Mouse (Mus musculus): ENCODE data around the gene Cdk16. TPM values are rescaled to one million over a fixed set of nuclear protein-coding genes. Genes with fewer than 3 reads are reported as not detected.

The Cdk16 gene
- polyA plus RNA-seq, 1 experiment from 2014 or later: 50.0 TPM

DNA sequence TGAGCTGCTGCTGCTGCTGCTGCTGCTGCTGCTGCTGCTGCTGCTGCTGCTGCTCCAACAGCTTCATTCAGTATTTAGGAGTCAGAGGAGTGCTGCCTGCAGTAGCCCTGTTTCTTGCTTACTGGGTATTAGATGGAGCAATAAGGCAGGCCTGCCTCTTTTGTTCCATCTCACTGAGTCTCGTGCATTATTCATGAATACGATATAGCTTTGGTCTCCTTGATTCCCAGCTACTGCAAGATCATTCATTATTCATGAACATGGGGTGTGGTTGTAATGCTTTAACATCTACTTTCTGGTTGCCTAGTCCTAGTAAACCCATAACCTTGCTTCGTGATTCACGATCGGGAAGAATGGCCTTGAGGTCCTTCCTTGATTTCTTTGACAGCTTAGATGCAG, 25.4 kb upstream of the Cdk16 start:
- no peak for ATAC-seq
- 28% methylated on average over 5 of the region's 5 CpGs for WGBS
- Histone ChIP-seq H3K36me3 (ENCODE audit: control insufficient read depth, insufficient read depth) (no peaks in the 10 kb centered on the region), H3K4me1 (replicated peaks; ENCODE audit: control insufficient read depth, insufficient read depth, low read length) (0 out of 2 replicates have a peak, but pooled peaks cover 2% of the 10 kb centered on the region), H3K9ac (ENCODE audit: low read depth, low read length) (no peak overlapping the region), H3K4me2 (replicated peaks; ENCODE audit: low read depth) (no peak overlapping the region), H3K27ac (ENCODE audit: low read depth, low read length) (no peak overlapping the region), H3K4me3 (ENCODE audit: low read depth, low read length) (no peak overlapping the region), H3K27me3 (replicated peaks; ENCODE audit: control insufficient read depth, insufficient read depth, low read length) (no peaks in the 10 kb centered on the region), H3K9me3 (ENCODE audit: control insufficient read depth) (no peaks in the 10 kb centered on the region)
- no peak for TF ChIP-seq CTCF (IDR thresholded peaks at IDR 0.05; ENCODE audit: low read depth)

DNA sequence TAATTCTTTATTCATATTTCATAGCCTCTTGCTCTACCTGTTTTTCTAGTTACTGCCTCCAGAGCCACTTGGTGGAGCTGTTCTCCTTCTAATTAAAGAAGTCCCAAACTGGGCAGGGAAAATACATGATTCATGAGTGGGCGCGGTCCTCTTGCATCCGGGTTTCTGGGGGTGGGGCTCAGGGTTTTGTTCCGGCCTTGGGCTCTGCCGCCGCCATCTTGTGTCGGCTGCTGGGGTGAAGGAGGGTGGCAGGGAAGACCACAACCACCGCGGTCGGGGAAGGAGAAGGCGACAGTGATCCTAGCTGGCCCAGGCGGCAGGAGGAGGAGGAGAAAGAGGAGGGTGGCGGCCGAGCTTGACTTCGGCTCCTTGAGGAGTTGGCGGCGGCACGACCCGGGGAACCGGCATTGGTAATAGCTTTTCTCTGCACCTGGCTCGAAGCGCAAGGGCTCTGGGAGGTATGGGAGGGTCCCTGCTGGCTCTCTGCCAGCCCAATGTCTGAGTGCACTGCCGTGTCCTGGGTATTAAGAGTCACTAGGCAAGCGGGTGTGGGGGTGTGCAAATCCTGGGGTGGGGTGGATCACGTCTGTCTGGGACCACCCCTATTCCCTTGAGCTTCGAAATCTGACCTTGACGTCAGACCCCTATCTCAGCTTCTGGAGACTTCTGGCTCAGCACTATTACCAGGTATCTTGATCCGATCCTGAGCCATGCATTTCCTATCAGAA, 24.9 kb upstream of the Cdk16 start:
- Histone ChIP-seq H3K9me3 (ENCODE audit: control insufficient read depth) (no peaks in the 10 kb centered on the region), H3K27ac (ENCODE audit: low read depth, low read length) (peak overlapping the region; percentile 71), H3K4me1 (replicated peaks; ENCODE audit: control insufficient read depth, insufficient read depth, low read length) (0 out of 2 replicates have a peak, but pooled peaks cover 2% of the 10 kb centered on the region), H3K9ac (ENCODE audit: low read depth, low read length) (peak overlapping the region; percentile 72), H3K4me2 (replicated peaks; ENCODE audit: low read depth) (peak overlapping the region; percentile 63), H3K4me3 (ENCODE audit: low read depth, low read length) (peak overlapping the region; percentile 60), H3K27me3 (replicated peaks; ENCODE audit: control insufficient read depth, insufficient read depth, low read length) (no peaks in the 10 kb centered on the region), H3K36me3 (ENCODE audit: control insufficient read depth, insufficient read depth) (0 out of 2 replicates have a peak, but pooled peaks cover 1% of the 10 kb centered on the region)
- ATAC-seq: peak; percentile 85
- TF ChIP-seq CTCF (IDR thresholded peaks at IDR 0.05; ENCODE audit: low read depth): peak; percentile 72
- WGBS: 20% methylated on average over 27 of the region's 28 CpGs

DNA sequence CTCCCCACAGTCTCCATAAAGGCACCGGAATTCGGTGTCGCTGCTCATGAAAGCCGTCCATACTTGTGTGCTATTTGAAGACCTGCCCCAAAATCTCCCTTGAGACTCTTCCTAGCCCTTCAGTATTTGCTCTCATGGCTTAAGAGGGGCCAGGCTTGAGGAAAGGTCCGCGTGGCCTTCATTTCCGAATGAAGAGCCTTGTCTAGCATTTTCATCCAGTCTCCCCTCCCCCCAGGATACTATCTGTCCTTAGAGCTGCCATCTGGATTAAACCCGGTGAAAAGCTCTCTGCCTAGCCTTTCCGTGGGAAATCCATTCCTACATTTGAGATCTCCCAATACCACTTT, 24.3 kb upstream of the Cdk16 start:
- peak; percentile 9; the same call in 1 of the 2 replicates for ATAC-seq
- Histone ChIP-seq H3K36me3 (ENCODE audit: control insufficient read depth, insufficient read depth) (peaks cover 7% of the 10 kb centered on the region), H3K27ac (ENCODE audit: low read depth, low read length) (peak overlapping the region; percentile 71; the same call in 1 of the 2 replicates), H3K4me1 (replicated peaks; ENCODE audit: control insufficient read depth, insufficient read depth, low read length) (0 out of 2 replicates have a peak, but pooled peaks cover 2% of the 10 kb centered on the region), H3K9ac (ENCODE audit: low read depth, low read length) (peak overlapping the region; percentile 72), H3K4me2 (replicated peaks; ENCODE audit: low read depth) (peak overlapping the region; percentile 63), H3K4me3 (ENCODE audit: low read depth, low read length) (peak overlapping the region; percentile 60), H3K9me3 (ENCODE audit: control insufficient read depth) (no peaks in the 10 kb centered on the region), H3K27me3 (replicated peaks; ENCODE audit: control insufficient read depth, insufficient read depth, low read length) (no peaks in the 10 kb centered on the region)
- no peak for TF ChIP-seq CTCF (IDR thresholded peaks at IDR 0.05; ENCODE audit: low read depth)
- 31% methylated on average over 9 of the region's 9 CpGs for WGBS

DNA sequence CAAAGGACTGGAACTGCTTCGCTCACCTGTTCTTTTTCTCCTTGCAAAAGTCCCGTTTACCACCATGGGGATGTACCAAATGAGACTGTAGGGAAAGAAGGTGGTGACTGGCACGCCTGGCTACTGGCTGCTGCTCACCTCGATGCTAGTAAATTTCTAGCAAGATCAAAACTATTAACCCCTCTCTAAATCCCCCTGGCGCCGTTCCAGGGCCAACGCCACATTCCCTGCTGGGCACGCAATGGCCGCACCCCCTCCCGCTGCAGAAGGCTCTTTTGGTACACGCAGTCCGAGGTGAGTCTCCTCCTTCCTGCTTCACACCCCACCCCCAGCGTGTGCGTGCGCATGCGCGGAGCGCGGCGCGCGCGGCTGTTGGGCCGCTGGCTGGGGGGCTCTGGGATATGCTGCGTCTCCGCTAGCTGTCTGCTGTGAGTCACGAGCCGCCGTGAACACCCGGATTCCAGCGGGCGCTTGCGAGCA, 354 bp downstream of the Cdk16 start:
- H3K36me3 ChIP-seq (ENCODE audit: control insufficient read depth, insufficient read depth): no peaks in the 10 kb centered on the region
- peak overlapping the region; percentile 91 for H3K27ac ChIP-seq (ENCODE audit: low read depth, low read length)
- ATAC-seq: peak; percentile 86
- H3K4me3 ChIP-seq (ENCODE audit: low read depth, low read length): peak overlapping the region; percentile 68
- H3K9ac ChIP-seq (ENCODE audit: low read depth, low read length): peak overlapping the region; percentile 86
- H3K9me3 ChIP-seq (ENCODE audit: control insufficient read depth): no peaks in the 10 kb centered on the region
- 19% methylated on average over 33 of the region's 33 CpGs for WGBS
- TF ChIP-seq CTCF (IDR thresholded peaks at IDR 0.05; ENCODE audit: low read depth): no peak
- no peaks in the 10 kb centered on the region for H3K27me3 ChIP-seq (replicated peaks; ENCODE audit: control insufficient read depth, insufficient read depth, low read length)
- H3K4me1 ChIP-seq (replicated peaks; ENCODE audit: control insufficient read depth, insufficient read depth, low read length): no peaks in the 10 kb centered on the region
- peak overlapping the region; percentile 69 for H3K4me2 ChIP-seq (replicated peaks; ENCODE audit: low read depth)

DNA sequence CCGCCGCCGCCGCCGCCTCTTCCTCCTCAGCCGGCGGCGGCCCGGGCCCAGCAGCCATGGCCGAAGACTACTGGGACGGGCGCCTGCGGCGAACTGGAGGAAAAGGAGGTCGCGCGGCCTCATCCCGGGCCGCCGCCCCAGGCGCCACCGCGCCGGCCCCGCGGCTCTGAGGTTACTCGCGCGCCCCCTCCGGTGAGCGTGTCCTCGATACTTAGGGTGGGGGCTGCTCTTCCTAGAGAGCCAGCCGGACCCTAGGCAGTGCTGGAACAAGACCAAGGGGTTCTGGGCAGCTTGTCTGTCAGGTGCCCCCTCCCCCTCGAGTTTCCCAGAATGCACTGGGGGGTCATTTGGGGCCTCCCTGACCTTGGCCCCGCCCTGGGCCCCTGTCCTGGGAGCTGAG, 861 bp downstream of the Cdk16 start:
- H3K4me1 ChIP-seq (replicated peaks; ENCODE audit: control insufficient read depth, insufficient read depth, low read length): no peaks in the 10 kb centered on the region
- no peaks in the 10 kb centered on the region for H3K9me3 ChIP-seq (ENCODE audit: control insufficient read depth)
- ATAC-seq: peak; percentile 42
- H3K4me2 ChIP-seq (replicated peaks; ENCODE audit: low read depth): peak overlapping the region; percentile 69
- H3K9ac ChIP-seq (ENCODE audit: low read depth, low read length): peak overlapping the region; percentile 86
- H3K27me3 ChIP-seq (replicated peaks; ENCODE audit: control insufficient read depth, insufficient read depth, low read length): no peaks in the 10 kb centered on the region
- no peaks in the 10 kb centered on the region for H3K36me3 ChIP-seq (ENCODE audit: control insufficient read depth, insufficient read depth)
- H3K27ac ChIP-seq (ENCODE audit: low read depth, low read length): peak overlapping the region; percentile 91
- TF ChIP-seq CTCF (IDR thresholded peaks at IDR 0.05; ENCODE audit: low read depth): peak; percentile 48
- WGBS: 16% methylated on average over 30 of the region's 35 CpGs
- H3K4me3 ChIP-seq (ENCODE audit: low read depth, low read length): peak overlapping the region; percentile 68

DNA sequence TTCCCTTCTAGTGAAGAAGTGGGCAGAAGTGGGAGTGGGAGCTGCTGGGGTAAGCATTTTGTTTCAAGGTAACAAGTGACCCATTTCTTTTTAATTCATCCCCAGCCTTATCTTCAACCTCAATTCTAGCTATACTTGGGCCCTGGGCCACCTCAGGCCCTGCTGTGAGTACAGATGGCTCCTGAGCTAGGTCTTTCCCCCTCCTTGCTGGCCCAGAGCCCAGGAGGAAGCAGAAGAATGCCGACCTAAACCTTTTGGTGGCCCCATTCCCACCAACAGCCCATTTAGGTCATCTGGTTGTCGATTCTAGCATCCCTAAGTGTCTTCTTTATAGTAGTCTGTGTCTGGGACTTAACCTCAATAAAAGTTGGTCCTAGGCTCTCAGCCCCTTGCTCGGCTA, 3.8 kb downstream of the Cdk16 start:
- Histone ChIP-seq H3K4me2 (replicated peaks; ENCODE audit: low read depth) (no peak overlapping the region), H3K4me1 (replicated peaks; ENCODE audit: control insufficient read depth, insufficient read depth, low read length) (no peaks in the 10 kb centered on the region), H3K27me3 (replicated peaks; ENCODE audit: control insufficient read depth, insufficient read depth, low read length) (no peaks in the 10 kb centered on the region), H3K9me3 (ENCODE audit: control insufficient read depth) (no peaks in the 10 kb centered on the region), H3K36me3 (ENCODE audit: control insufficient read depth, insufficient read depth) (peaks cover 15% of the 10 kb centered on the region), H3K4me3 (ENCODE audit: low read depth, low read length) (no peak overlapping the region), H3K9ac (ENCODE audit: low read depth, low read length) (no peak overlapping the region), H3K27ac (ENCODE audit: low read depth, low read length) (no peak overlapping the region)
- no peak for TF ChIP-seq CTCF (IDR thresholded peaks at IDR 0.05; ENCODE audit: low read depth)
- 65% methylated on average over 3 of the region's 3 CpGs for WGBS
- ATAC-seq: no peak

Measured in intestine, postnatal 0 days (tissue).